Mouse (Mus musculus): Measurements from ENCODE around the gene Abcc12.

The Abcc12 gene

DNA sequence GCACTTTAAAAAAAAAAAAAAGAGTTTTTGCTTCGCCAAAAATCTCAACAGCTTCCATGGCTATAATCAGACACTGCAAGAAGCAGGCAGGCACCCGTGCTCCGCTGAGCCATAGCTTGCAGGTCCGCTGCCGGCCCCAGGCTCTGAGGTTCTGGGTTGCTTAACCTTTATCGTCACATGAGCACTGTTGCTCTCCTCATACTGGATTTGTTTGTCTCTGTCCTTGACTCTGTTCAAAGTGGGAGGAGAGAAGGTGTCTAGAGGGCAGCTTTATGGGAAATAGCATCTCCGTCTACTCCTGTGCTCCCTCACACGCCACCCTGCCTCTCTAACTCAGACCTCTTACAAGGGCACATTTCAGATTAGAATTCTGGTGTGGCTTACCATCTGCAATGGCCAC is 1.8 kb downstream of the Abcc12 start:
- no peak for DNase-seq (ENCODE audit: low read depth)

DNA sequence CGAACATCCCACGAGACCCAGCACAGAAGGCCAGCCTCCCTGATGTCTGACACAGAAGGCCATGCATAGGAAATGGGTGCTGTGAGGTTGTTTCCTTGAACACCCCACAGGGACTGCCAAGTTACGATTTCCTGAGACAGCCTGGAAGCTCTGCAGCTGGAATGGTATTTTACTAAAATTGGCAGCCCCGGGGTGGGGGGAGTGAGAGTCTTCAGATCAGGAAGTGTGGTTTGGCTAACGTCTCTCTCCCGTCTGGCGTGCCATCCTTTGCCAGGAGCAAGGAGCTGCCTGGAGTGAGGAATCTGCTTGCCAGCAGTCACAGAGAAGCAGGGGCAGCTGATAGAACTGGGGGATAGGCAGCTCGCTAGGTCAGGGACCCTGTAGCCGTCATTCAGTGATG is 2.4 kb downstream of the Abcc12 start:
- DNase-seq (ENCODE audit: low read depth), result peak; percentile 60

DNA sequence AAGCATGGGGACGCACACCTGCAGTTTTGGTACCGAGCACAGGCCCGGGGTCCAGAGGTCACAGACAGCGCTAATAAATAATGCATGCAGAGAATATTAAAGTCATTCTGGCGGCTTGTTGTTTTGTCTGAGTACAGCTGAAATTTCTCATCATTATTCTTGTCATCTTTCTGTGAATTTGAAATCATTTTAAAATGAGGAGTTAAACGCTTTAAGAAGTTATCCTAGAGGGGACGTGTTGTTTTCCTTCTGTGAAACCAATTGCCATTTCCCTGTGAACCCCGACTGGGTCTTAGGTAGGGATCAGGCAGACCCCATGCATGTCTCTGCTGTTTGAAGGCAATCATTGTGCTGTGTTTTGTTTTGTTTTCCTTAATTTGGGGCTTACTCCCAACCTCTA is 2.9 kb downstream of the Abcc12 start:
- no peak for DNase-seq (ENCODE audit: low read depth)

DNA sequence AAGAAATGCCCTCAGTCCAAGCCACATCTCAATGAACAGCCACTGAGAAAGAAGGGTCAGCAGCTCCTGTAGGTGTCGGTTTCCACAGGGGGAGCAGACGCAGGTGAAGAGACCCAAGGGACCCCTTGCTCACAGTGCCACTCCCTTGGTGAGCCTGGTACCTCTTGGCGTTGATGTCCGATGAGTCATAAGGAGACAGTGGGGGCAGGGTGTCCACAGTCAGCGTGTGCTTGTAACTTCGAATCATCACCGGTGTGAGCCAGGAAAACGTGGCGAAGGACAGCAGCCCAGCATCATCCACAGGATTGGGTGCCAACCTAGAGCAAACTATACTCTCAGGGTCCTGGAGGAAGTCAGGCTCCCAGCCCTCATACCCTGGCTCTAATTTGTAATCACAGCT is 16.8 kb downstream of the Abcc12 start:
- no peak for DNase-seq (ENCODE audit: low read depth)

DNA sequence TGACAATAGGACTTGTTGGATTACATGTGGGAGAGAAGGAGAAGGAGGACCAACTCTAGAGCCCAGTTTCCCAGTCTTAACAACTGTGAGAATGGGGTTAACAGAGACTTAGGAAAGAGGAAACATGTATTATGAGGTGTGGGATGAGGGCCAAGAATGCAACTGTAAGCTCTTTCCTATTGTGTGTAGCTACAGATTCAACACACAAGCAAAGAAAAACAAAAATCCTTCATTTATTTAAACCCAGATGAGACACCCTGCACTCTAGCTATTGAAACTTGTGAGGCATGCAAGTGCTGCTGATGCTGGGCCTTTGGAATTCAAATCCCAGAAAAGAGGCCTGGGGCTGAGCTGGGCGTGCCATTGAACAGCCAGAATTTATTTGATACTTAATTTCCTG is 18.7 kb downstream of the Abcc12 start:
- no peak for DNase-seq (ENCODE audit: low read depth)

DNA sequence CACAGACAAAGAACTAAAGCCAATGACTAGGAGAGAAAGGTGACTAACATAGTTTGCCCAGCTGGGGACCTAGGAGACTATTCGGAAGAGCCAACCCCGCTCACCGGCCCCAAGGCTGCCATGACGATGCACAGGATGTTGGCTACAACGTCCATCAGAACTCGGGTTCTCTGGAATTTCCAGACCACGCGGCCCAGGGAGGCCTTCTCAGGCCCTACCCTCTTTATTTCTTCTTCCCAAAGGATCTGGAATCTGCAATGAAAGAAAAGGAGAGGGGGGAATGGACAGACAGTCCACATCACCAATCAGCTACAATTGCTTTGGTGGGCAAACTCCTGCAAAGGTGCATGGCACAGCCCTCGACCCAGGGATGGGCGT is 19.8 kb downstream of the Abcc12 start:
- DNase-seq (ENCODE audit: low read depth), result no peak

DNA sequence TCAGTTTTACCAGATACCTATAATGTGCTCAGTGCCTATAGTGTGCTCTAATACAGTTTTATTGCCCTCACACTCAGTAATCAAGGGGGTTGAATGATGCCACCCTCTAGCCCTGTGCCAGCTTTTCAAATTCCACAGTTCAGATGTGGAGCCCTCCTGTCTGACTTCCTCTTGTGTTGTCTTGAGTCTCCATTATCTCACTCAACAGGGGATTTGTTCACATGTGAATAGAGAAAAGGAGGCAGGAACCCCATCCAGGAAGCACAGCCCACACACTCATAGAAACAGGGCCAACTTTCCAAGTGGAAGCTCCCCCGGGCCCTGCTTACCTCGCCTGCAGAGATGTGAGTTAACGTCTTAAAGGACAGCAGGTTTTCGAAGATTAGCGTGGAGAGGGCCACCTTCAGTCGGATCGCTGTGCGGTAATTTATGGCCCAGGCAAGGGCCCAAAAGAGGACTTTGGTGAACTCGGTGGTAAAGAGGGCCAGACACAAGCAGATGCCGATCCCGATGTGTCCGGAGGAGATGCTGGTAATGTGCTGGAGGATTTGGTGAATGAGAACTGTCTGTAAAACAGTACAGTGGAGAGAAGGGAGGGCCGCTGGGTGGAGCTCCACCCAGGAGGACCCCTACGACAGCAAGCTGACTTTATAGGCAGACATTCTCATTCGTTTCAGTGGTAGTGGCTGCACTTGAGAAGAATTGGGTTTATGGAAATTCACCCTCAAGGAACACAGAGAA is 20.4 kb downstream of the Abcc12 start:
- DNase-seq (ENCODE audit: low read depth), result no peak

DNA sequence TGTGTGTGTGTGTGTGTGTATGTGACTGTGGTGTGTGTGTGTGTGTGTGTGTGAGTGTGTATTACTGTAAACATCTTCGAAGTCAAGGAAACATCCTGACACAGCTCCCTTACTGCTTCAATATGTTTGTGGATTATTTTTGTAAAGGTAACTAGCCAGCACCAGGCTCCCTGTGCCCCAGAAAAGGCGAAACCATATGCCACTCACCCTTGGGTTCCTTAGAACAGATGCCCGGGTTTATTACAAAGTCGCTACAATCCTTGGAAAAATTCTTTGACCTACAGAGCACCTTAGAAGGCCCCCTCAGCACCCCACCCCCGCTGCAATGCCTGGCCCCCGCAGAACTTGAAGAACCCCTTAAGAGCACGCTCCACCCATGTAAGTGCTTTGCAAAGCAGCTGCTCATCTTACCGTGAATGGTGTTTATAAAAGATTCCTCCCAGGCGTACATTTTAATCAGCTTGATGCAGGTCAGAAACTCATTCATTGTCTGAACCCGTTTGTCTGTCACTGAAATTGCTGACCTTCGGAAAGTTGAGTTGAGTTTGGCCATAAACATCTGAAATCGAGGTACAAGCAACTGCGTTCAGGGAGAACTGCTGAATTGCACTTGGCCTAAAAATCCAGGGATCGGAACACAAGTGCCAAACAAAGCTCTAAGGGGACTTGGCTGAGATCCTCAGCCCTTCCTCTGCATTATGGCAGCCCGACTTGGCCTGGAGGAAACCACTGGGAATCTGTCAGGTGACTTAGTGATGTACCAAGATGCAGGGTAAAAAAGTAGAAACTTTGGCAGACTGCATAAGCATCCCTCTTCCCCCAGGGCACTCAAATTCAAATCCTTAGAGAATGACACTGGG is 23.1 kb downstream of the Abcc12 start:
- no peak for DNase-seq (ENCODE audit: low read depth)

DNA sequence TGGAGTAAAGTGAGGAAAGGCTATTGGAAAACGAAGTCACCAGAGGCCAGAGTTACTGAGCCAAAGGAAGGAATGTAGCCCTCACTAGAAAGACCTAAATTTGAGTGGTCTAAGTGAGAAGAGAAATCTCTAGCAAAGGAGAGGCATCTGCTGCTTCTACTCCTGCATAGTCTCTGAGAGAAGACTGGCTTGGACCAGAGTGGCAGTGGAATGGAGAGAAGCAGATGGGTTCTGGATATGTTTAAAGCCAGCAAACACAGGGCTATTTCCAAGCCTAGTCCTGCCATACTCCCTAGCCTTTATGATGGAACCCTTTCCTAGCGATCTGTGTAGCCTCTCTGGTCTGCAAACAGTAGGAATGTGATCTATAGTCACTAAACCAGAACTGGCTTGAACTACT is 24.9 kb downstream of the Abcc12 start:
- no peak for DNase-seq (ENCODE audit: low read depth)

DNA sequence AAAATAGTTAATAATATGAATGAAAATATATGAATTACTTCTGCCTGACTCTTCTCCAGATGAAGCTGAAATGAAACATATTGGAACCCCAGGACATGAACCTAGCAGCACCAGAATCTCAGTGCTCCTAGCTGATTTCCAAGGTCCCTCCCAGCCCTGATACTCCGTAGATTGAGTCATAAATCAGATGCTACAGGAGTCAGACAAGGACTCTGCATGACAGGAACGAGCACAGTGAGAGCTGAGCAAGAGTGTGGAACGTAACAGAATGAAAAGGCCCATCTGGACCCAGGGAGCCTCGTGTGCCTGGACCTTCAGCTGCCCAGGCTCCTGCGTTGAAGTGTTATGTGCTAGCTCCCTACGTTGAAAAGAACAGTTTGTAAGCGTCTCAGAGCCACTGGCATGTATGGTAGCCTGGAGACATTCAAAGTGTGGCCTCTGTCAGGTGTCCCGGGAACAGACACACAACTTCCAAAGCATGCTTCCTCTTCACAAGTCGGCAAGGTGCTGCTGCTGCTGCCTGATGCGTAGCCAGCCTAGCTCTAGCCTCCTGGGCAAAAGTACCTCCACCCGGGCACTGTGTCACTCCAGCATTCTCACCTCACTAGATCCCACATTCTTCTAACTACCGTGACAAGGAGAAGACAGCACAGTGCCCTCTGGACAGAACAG is 26.1 kb downstream of the Abcc12 start:
- DNase-seq (ENCODE audit: low read depth), result no peak

DNA sequence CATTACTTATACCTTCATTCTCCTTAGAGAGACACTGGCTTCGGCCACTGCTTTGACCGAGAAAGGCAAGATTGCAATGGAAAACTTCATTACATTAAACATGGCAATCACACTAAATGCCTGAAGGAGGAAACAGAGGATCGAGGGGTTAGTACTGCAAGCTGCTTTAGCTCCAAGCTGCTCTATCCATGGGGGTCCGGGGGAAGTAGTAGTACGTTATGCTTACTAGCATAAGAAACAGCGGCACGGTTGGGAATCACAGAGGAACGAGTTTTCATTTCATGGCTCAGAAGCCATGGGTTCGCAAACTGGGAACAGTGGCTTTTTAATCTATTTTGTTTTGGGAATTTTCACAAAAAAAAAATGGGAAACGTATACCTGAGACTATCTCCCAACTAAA is 30.0 kb downstream of the Abcc12 start:
- no peak for DNase-seq (ENCODE audit: low read depth)

DNA sequence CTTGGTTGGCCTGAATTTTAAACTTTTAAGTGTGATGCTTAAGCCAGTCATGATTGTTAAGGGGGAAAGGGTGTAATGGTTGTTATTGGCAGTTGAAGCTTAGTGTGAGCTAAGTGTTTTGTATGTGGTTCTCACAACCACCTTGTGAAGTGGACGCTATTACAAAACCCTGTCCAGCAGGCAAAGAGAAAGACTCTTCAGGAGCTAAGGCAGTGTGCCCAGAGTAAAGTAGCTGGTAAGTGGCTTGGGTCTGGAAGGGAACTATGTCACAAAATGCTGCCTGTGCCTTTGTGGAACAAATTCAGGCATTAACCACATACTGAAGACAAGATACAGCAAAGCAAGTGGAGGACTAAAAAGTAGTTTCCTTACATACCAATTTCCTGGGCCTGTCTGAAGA is 34.5 kb downstream of the Abcc12 start:
- DNase-seq (ENCODE audit: low read depth), result no peak

DNA sequence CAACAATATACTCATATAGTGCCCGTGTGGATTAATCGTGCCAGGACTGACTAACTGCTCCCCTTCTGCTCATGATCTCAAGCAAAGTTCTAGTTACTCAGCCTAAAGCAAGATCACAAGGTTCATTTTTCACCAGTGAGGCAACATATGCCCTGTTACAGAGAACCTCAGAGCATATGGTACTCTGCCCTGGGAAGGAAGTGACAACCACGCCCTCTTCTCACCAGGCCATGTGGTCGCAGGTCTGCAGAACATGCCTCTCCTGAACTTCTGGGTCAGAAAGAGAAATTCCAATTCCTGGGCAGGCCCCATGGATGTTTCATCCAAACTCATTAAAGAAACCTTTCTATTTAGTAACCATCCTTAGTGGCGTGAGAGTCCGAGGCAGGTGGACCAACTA is 39.6 kb downstream of the Abcc12 start:
- DNase-seq (ENCODE audit: low read depth), result no peak

DNA sequence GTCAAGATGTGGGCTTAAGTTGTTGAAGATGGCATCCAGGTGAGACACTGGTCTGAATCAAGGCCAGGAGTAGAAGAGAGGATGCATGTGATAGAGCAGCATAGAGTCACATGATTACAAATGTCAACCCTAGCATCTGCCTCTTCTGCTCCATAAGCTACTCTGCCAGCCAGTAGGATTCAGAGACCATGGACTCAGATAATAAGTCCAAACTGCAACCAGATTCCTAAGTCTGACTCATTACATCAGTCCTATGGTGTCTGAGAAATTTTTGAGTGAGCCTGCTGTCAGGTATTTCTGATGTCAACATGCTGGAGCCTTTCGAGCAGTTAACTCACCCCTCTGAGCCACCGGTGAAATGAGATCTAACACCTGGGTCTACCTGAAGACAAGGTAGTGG is 40.1 kb downstream of the Abcc12 start:
- no peak for DNase-seq (ENCODE audit: low read depth)

DNA sequence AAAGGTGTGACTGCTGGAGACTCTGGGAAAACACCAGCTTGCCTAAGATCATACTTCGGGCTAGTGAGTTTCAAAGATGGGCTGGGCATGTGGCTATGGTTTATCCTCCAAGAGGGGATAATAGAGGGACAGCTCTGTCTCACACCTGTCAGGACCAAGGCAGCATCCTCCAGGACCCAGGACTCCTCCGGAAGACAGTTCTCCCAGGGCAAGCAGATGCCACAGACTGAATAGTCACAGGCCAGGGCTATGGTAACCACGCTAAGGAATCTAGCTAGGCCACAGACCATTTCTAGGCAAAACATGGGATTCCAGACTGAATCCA is 43.9 kb downstream of the Abcc12 start:
- no peak for DNase-seq (ENCODE audit: low read depth)

DNA sequence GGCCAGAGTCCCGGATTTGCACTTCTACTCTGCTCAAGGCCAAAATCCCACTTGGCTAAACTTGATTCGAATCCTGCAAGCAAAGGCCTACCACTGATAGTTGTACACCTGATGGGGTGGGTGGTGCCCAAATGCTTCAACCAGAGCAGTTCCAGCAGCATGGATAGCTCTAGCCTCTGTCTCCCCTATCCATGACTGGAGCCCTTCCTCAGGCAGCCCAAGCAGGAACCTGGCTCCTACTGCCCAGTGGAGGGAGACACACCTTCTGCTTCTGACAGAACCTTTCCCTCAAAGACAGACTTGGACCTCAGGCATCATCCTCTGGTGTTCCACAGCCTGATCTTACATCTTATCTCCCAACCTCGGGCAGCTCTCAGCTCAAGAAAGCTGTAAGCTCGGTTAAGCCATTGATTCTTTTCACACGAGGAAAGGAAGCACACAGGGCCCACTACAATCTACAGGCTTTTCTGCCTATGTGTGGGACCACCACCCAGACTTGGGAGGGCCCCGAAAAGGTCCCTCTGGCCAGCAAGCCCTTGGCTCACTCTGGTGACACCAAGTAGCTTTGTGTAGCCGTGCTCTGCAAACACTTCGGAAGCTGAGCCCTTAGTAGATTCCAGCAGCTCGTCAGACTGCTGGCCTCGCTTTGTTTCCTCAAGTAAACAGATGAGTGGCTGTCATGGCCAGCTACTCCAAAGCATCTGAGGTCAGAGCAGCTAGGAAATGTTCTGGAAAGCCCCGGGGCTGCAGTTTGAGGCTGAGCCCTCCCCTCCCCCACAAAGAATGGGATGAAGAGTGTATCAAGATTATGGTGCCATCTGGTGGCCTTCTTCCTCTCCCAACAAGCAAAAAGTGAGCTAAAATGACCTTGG is 44.5 kb downstream of the Abcc12 start:
- peak; percentile 46 for DNase-seq (ENCODE audit: low read depth)

DNA sequence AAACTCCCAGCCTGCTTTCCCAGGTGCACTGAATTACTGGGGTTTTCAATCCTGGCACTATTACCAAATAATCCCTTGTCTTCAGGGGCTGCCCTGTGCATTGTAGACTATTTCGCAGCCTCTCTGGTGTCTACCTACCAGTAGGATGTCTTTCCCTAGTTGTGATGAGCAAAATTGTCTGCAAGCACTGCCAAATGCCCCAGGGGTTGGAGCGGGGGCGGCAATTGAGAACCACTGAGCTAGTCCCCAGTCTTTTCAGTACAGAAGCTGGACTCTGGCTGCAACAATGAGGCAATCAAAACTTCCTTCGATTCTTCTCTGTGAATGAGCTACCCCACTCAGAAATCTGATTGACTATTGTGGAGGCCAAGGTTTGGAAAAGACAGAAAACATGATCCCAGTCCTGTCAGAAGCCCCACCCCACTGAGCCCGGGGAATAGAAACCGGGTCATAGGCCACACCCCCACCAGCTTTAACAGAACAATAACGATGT is 45.4 kb downstream of the Abcc12 start:
- DNase-seq (ENCODE audit: low read depth), result no peak

DNA sequence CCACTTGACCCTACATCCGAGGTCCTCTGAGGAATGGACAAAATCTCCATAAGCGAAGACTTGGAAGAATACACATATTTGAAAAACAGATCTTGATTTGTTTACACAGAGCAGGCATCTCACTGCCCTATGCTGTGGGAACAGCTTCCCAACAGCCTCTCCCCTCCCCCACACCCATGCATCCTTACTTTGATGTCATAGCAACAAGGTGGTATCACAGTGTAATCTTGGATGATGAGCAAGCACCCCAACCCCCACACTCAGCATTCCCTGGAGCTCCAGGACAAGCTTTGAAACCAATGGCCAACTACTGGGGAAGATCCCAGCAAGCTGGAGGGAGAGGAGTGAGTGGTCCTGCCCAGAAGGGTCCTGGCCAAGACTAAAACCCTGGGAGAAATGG is 50.8 kb downstream of the Abcc12 start:
- DNase-seq (ENCODE audit: low read depth), result no peak

DNA sequence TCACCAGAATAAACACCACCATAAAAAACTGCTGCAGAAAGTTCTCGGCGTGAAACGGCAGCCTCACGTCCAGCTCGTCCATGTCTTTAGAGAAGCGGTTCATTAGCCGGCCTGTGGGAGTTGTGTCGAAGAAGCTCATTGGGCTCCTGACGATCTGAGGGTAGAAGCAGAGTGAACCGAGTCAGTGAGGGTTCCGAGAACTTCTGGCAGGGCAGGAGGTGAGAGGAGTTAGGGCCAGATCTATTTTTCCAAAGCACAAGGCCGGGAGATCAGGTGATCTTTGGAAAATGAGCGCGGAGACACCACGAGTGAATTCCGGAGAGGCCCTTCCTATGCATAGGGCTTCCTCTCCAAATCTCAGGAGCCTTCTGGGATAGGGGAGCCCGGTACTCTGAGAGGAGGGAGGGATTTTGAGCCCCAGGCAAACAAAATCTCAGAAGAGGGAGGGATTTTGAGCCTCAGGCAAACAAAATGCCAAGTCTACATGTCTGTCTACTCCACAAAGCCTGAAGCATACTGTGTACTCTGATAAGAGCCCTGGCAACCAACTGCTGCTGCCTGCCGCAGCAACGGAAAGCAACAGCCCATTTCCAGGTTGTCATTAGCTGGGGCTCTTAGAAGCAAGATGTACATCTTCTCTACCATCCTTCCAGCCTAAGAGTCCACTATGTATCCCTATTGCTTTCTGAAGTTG is 53.0 kb downstream of the Abcc12 start:
- no peak for DNase-seq (ENCODE audit: low read depth)

DNA sequence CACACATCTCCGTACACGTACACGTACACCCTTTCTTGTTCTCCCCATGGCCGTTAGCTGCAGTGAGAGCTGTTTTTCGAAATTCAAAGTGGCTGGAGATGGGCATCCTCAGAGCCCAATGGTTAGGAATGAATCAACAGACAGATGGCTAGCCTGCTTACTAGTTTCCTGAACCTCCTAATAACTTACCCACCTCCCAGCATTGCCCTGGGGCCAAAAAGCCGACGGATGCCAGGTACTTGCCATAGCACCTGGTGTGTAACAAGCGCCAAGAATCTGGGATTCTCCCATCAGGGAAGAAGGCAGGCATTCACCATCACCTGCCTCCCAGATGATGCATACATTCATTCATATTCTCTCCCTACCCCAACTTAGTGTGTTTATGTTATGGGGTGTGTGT is 53.7 kb downstream of the Abcc12 start:
- DNase-seq (ENCODE audit: low read depth), result no peak

DNA sequence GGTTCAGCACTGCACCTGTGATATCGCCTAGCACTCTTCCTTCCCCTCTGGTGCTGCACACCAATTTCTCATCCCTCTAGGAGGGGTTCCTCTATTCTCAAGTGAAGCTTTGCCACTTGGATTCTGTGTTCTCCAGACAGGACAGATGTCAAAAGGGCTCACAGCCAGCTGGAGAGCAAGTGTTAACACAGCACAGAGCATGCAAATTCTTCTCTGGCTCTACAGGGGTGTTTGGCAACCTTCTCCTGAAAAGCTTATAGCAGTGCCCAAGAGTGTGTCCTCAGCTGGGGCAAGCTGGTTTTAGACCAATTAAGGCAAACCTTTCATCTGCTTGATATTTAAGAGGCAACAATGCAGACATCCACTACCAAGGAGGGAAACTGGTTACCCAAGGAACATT is 66.3 kb downstream of the Abcc12 start:
- DNase-seq (ENCODE audit: low read depth), result no peak

DNA sequence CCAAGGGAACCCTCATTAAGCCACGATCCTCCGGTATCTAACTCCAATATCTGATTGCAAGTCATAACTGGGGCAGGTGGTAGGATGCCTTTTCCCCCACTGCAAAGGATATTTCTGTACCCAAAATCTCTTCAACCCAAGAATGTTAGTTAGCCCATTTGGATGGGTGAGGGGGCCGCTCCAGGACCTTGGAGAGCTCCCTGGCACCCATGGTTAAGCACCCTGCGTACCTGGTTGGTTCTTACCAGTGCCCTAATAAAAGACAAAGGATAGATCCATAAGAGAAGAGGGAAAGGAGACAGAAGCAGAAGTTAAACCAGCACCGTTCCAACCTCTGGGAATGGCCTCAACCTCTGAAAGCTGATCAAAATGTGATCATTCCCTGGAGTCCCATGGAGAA is 67.6 kb downstream of the Abcc12 start:
- no peak for DNase-seq (ENCODE audit: low read depth)
